Mouse (Mus musculus) urinary bladder, postnatal 14 days (tissue): ENCODE measurements at regions not wholly inside any gene's neighbourhood (a gene's known extent, or its start where the extent isn't known, plus 50 kb on each side); places are given as distances from the start of the nearest gene placed in this dataset.

Source experiments
- DNase-seq: peaks from one replicate; pipeline ENCODE4 v3.0.0; 2021; ENCODE audit warnings: low spot score

DNA sequence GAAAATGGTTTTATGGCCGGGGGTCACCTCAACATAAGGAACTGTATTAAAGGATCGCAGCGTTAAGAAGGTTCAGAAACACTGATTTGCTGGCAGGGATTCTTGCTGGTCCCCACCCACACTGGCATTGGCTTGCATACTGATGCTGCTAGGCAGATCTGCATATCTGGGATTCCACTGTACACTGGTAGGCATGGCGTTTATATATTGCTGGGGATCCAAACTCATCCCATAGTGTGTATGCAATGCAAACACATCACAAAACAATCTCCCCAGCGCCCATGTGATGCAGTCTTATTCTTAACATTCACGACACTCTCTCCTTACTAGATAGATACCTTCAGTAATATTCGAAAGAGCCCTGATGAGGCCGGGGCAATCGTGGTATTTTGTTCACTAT, 105.0 kb downstream of the Dyrk2 start:
- DNase-seq, result no peak

DNA sequence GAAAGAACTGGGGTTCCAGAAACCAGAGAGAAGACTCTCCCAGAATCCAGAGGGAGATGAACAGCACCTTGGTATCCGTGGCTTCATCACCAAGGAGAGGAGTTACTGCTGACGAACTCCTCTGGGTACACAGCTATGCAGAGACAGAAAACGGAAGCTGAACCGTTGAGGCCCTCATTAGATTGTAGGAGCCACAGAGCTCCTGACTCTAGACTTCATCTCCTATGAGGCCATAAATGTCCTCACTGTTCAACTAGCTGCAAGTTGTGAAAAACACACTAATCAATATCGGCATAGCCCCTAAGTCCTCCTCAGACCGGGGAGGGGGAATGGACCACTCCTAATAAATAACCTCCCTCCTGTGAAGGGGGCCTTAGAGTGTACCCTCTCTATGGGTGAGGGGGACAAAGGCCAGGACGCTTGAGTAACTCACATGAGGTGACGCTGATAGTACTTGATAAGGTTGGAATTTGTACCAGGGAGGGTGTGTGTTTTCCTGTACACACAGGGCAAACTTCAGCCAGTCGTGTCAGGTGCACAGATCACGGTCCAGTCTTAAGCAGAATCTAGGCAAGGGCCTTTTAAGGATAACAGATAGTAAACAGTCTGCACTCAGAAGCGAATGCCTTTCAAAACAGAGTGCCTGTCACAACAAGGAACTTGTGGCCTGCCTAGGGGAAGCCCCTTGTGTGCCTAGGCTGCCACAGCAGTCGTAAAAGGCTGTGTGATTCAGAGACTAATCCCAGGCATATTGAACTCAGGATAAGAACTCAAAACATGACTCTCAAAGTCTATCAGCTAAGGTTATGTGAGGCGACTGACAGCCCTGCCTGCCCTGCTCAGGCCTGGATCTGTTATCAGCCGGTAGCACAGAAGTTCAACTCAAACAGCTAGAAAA, 104.2 kb downstream of the Dyrk2 start:
- DNase-seq, result peak; percentile 22

DNA sequence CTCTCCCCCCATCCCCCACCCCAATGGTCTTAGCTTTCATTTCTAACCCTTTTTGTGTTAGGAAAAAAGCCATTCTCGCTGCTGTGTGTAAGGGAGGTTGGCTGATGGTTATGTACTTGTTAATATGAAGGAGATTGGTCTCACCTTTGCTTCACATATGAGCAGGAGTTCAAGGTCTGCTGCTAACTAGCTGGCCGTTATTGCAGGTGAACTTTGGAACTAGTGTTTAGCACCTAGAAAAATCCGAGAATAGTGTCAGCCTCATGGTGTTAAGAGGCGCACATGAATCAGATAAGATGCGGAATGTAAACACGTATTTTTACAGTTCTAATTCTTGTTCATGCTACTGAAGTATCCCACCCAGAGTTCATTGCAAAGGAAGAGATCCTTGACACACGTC, 103.2 kb downstream of the Dyrk2 start:
- no peak for DNase-seq

- DNase-seq, result no peak
These were observed 100.3 kb downstream of the Dyrk2 start for GRCm38 (mm10) chr10:118769751-118770150.

- no peak for DNase-seq
These were observed 91.4 kb downstream of the Dyrk2 start for GRCm38 (mm10) chr10:118778656-118779055.

DNA sequence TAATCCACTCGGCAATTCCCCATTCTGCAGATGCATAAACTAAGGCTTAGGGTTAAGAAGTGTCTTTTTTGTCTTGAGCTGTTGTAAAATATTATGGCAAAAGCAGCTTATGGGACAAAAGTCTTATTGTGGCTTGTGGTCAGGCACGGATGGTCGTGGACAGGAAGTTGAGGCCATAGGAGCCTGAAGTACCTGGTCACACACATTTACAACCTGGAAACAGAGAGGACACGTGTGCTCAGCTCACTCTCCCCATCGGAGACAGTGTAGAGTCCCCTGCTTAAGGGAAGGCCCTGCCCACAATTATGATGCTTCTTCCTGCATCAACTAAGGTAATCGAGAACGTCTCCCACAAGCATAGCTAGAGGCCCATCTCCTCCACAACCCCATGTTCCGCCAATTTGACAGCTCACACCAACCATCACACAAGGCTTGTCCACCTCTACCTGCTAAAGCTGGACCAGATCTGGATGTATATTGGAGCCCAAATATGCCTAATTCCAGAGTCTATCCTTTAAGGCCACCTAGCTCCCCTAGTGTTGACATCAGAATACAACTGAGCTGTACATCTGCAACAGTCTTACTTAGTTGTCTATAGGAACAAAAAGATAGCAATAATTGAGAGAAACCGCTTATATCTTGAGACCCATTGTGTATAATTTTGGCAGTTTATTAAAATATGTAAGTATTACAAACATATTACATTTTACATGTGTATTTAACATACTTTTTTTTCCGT, 89.0 kb downstream of the Dyrk2 start:
- DNase-seq, result no peak

DNA sequence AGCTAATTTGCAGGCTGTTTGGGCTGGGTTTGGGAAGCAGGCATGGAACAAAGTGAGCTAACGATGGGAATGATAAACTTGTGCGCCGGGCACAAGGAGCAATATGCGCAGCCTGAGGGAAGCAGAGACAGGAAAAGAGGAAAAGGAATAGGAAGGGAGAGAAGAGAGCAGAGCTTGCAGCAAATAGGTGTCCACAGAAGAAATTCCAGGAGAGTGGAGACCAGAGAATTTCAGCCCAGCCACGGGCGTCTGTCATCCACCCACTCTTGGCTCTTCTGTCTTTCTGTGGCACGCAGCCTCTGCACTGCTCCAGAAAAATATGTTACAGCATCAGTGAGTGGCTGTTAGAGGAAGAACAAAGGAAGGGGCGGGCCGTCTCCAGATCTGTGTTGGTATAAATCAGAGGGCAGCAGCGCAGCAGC, 88.2 kb downstream of the Dyrk2 start:
- no peak for DNase-seq

- DNase-seq, result no peak
These were observed 87.4 kb downstream of the Dyrk2 start for GRCm38 (mm10) chr10:118782646-118783045.

GRCm38 (mm10) chr10:118787280-118787690, 82.7 kb downstream of the Dyrk2 start:
- no peak for DNase-seq

DNA sequence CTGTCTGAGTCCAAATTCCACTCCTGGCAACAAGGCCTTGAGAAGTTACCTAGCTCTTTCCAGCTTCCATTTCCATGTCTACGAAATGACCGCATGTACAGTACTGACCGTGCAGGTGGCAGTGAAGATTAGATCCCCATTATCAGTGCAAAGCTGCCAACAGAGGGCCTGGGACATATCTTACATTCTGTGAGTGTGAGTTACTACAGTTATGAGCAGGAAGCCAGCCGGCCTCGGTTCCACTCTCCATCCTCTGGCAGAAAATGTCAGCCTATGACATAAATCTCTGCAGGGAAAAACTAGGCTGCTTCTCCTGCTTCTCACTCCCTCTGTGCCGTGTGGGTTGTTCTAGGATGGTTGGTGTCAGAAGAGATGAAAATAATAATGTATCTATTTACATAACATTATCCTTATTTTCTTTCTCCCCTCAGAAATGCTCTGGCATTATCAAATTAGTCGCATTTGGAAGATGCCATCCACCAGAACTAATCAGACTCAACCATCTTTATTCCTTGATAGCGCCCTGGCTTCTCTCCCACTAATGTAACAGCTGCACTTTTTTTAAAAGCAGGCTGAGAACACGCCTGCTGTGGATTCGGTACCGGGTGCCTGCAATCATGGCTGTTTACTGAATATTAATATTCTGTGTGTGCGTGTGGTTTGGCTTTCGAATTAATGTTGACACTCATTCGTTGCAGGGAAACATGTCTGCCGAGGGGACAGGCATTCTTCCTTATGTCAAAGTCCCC, 77.5 kb downstream of the Dyrk2 start:
- no peak for DNase-seq

- no peak for DNase-seq
These were observed 76.2 kb downstream of the Dyrk2 start for GRCm38 (mm10) chr10:118793794-118794193.

DNA sequence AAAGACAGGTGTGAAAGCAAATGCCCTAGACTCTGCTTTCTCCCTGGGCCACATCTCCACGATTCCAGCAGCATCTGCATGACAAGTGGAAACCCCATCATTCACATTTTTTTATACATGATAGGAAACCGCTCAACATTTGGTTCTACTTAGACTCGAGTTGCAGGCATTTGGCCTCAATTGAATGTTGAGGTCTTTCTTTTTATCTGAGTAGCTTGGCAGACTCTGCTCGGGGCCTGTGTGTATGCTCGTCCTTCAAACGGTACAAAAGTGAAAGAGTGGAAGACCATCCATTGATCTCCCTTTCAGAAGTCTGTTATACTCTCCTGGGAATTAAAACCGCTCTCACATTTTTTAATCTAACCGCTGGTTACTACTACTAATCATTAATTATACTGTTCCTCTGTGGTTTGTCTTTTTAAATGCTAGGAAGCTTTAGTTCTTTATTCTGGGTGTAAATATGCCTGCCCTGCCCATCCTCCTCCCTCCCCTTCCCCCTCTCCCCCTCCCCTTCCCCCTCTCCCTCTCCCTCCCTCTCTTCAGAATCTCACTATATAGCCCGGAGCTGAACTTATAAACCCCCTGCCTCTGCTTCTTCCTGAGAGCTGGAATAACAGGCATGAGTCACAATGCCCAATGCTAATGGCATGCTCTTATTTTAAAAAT, 75.5 kb downstream of the Dyrk2 start:
- DNase-seq, result no peak

GRCm38 (mm10) chr10:118795061-118795407, 75.0 kb downstream of the Dyrk2 start:
- DNase-seq, result peak; percentile 43

DNA sequence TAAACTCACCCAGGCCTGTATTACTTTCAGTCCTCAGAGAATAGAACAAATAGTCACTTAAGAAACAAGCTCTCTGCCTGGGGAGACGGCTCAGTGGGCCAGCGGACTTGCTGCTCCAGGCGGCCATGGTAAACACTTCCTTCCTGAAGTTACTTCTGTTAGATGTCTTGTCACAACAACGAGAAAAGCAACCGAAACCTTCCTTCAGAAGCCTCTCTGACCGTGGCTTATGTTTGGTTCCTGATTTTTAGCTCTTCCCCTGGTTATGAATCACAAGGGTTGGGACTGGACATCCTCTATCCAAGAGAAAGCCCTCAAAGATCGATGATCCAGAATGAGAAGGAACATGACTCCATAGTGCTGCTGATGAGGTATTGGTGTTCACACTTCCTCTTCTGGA, 73.5 kb downstream of the Dyrk2 start:
- no peak for DNase-seq

DNA sequence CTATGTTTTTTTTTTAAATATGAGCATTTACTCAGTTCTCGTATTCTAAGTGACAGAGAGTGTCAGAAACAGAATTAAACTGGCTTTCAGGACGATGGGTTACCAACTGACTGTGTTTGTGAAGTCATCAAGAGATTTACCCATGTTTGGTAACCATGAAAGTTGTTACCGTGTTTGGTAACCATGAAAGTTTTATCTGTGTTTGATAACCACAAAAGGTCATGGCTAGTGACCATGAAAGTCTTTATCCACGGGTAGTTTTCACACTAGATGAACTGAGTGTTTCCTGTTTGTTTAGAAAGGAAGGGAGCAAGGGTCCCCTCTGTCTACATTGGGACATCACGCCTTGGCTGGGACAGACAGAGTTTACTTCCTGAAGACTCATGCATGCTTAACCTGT, 72.8 kb downstream of the Dyrk2 start:
- DNase-seq, result no peak

DNA sequence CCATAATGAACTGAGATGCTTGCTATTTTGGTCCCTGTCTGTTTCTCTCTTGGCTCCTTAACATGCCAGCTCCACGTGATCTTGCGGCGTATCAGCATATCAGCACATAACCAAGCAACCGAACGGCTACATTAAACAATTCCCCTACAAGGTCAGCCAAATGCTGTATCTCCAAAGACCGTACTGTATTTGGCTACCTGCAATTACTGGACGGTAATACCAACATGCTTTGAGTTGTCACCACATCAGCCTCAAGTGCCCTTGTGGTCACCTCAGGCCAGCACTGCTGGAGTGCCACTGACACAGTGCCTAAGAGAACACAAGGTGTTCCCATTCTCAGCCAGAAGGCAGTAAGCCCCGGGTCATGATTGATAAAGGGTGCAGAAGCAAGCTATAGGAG, 70.2 kb downstream of the Dyrk2 start:
- no peak for DNase-seq

DNA sequence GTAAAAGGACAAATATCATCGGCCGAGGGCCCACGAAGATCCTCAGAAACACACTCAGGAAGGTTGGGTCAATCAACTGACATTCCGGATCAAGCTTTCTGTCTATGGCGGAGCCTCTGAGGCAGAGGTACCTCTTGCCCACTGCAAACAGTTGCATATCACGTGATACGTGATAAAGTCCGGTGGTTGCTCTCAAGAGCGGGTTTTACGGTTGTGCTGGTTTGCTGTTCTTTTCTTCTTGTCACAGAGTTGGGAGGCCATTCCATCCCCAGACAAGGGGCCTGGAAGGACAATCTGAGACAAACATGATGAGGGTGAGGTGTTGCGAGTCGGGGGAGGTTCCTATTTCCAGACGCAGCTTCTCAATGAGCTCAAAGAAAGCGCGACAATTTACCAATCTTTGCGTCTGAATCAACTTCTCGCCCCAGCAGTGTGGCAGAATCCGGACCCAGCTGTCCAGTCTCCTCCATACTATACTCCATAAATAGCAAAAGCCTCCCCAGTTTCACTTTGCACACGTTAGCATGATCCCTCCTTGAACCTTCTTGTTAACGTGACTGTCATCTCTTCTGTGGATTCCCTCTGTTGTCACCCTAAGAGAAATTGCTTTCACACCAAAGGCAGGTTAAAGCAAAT, 66.0 kb downstream of the Dyrk2 start:
- no peak for DNase-seq

GRCm38 (mm10) chr10:118804574-118804973, 65.4 kb downstream of the Dyrk2 start:
- peak; percentile 78 for DNase-seq
